Mouse (Mus musculus): ENCODE measurements around the gene Schip1. TPM values are rescaled to one million over a fixed set of nuclear protein-coding genes. Genes with fewer than 3 reads are reported as not detected.
A peak's percentile ranks its signal among the peaks of the same experiment; 100 is the strongest.

Schip1 gene
- polyA plus RNA-seq, 1 experiment from 2014 or later = 114 TPM

GRCm38 (mm10) chr3:68575636-68576340 lies 511.2 kb downstream of the Schip1 start:
- Histone ChIP-seq H3K4me1 (peaks cover 57% of the 10 kb centered on the region), H3K9ac (0 out of 2 replicates have a peak overlapping the region, but pooled peaks have one; percentile 18), H3K9me3 (replicated peaks) (no peaks in the 10 kb centered on the region), H3K4me3 (0 out of 2 replicates have a peak overlapping the region, but pooled peaks have one; percentile 3), H3K27me3 (no peaks in the 10 kb centered on the region), H3K4me2 (replicated peaks) (peak overlapping the region; percentile 64), H3K36me3 (no peaks in the 10 kb centered on the region), H3K27ac (peak overlapping the region; percentile 75)
- WGBS = 59% methylated on average over 10 of the region's 10 CpGs
- no peak for ATAC-seq (ENCODE audit: low FRiP score)

- H3K4me1 ChIP-seq = peaks cover 57% of the 10 kb centered on the region
- peak; percentile 20; the same call in 1 of the 2 replicates for ATAC-seq (ENCODE audit: low FRiP score)
- peak overlapping the region; percentile 75 for H3K27ac ChIP-seq
- H3K4me2 ChIP-seq (replicated peaks) = peak overlapping the region; percentile 64
- H3K4me3 ChIP-seq = no peak overlapping the region
- H3K36me3 ChIP-seq = no peaks in the 10 kb centered on the region
- H3K9me3 ChIP-seq (replicated peaks) = no peaks in the 10 kb centered on the region
- H3K9ac ChIP-seq = peak overlapping the region; percentile 23; the same call in 1 of the 2 replicates
- 7% methylated on average over 7 of the region's 7 CpGs for WGBS
- H3K27me3 ChIP-seq = no peaks in the 10 kb centered on the region
These were observed 511.8 kb downstream of the Schip1 start for GRCm38 (mm10) chr3:68576431-68576830.

- ATAC-seq (ENCODE audit: low FRiP score) = no peak
- WGBS = 62% methylated on average over 5 of the region's 5 CpGs
- Histone ChIP-seq H3K27ac (peak overlapping the region; percentile 75), H3K9ac (no peak overlapping the region), H3K4me3 (no peak overlapping the region), H3K9me3 (replicated peaks) (no peaks in the 10 kb centered on the region), H3K4me2 (replicated peaks) (peak overlapping the region; percentile 64), H3K36me3 (no peaks in the 10 kb centered on the region), H3K27me3 (no peaks in the 10 kb centered on the region), H3K4me1 (peaks cover 61% of the 10 kb centered on the region)
These were observed 512.3 kb downstream of the Schip1 start for GRCm38 (mm10) chr3:68576948-68577347.

GRCm38 (mm10) chr3:68581591-68581990 lies 517.0 kb downstream of the Schip1 start:
- no peaks in the 10 kb centered on the region for H3K9me3 ChIP-seq (replicated peaks)
- no peaks in the 10 kb centered on the region for H3K27me3 ChIP-seq
- H3K9ac ChIP-seq = no peak overlapping the region
- no peak overlapping the region for H3K4me3 ChIP-seq
- WGBS = 71% methylated on average over 13 of the region's 13 CpGs
- H3K4me2 ChIP-seq (replicated peaks) = no peak overlapping the region
- H3K36me3 ChIP-seq = no peaks in the 10 kb centered on the region
- ATAC-seq (ENCODE audit: low FRiP score) = no peak
- peaks cover 57% of the 10 kb centered on the region for H3K4me1 ChIP-seq
- peak overlapping the region; percentile 17; the same call in 1 of the 2 replicates for H3K27ac ChIP-seq

- no peak overlapping the region for H3K9ac ChIP-seq
- H3K27ac ChIP-seq = peak overlapping the region; percentile 84
- no peaks in the 10 kb centered on the region for H3K36me3 ChIP-seq
- no peaks in the 10 kb centered on the region for H3K27me3 ChIP-seq
- no peak overlapping the region for H3K4me3 ChIP-seq
- H3K4me1 ChIP-seq = peaks cover 57% of the 10 kb centered on the region
- no peak; the same call in 1 of the 2 replicates for ATAC-seq (ENCODE audit: low FRiP score)
- H3K9me3 ChIP-seq (replicated peaks) = no peaks in the 10 kb centered on the region
- 74% methylated on average over 12 of the region's 12 CpGs for WGBS
- H3K4me2 ChIP-seq (replicated peaks) = peak overlapping the region; percentile 29; the same call in 1 of the 2 replicates
These were observed 517.6 kb downstream of the Schip1 start for GRCm38 (mm10) chr3:68582103-68582740.

GRCm38 (mm10) chr3:68583031-68583693 lies 518.6 kb downstream of the Schip1 start:
- no peaks in the 10 kb centered on the region for H3K36me3 ChIP-seq
- peak overlapping the region; percentile 29 for H3K4me2 ChIP-seq (replicated peaks)
- no peak overlapping the region; the same call in 1 of the 2 replicates for H3K9ac ChIP-seq
- H3K27me3 ChIP-seq = no peaks in the 10 kb centered on the region
- no peak overlapping the region for H3K4me3 ChIP-seq
- no peaks in the 10 kb centered on the region for H3K9me3 ChIP-seq (replicated peaks)
- H3K27ac ChIP-seq = peak overlapping the region; percentile 84
- 7% methylated on average over 14 of the region's 14 CpGs for WGBS
- H3K4me1 ChIP-seq = peaks cover 66% of the 10 kb centered on the region
- ATAC-seq (ENCODE audit: low FRiP score) = no peak

GRCm38 (mm10) chr3:68583771-68584511 lies 519.3 kb downstream of the Schip1 start:
- peak overlapping the region; percentile 29 for H3K4me2 ChIP-seq (replicated peaks)
- 34% methylated on average over 14 of the region's 14 CpGs for WGBS
- no peak overlapping the region for H3K4me3 ChIP-seq
- H3K36me3 ChIP-seq = no peaks in the 10 kb centered on the region
- H3K27me3 ChIP-seq = no peaks in the 10 kb centered on the region
- peak; percentile 44 for ATAC-seq (ENCODE audit: low FRiP score)
- no peaks in the 10 kb centered on the region for H3K9me3 ChIP-seq (replicated peaks)
- H3K4me1 ChIP-seq = peaks cover 61% of the 10 kb centered on the region
- H3K9ac ChIP-seq = no peak overlapping the region; the same call in 1 of the 2 replicates
- peak overlapping the region; percentile 84 for H3K27ac ChIP-seq

GRCm38 (mm10) chr3:68585213-68585612 lies 520.6 kb downstream of the Schip1 start:
- ATAC-seq (ENCODE audit: low FRiP score) = no peak
- H3K4me3 ChIP-seq = no peak overlapping the region
- H3K36me3 ChIP-seq = no peaks in the 10 kb centered on the region
- WGBS = 65% methylated on average over 4 of the region's 4 CpGs
- no peaks in the 10 kb centered on the region for H3K9me3 ChIP-seq (replicated peaks)
- peaks cover 65% of the 10 kb centered on the region for H3K4me1 ChIP-seq
- no peak overlapping the region; the same call in 1 of the 2 replicates for H3K4me2 ChIP-seq (replicated peaks)
- H3K27ac ChIP-seq = peak overlapping the region; percentile 55; the same call in 1 of the 2 replicates
- no peaks in the 10 kb centered on the region for H3K27me3 ChIP-seq
- no peak overlapping the region for H3K9ac ChIP-seq

- H3K9me3 ChIP-seq (replicated peaks) = no peaks in the 10 kb centered on the region
- H3K27ac ChIP-seq = peak overlapping the region; percentile 88
- no peaks in the 10 kb centered on the region for H3K27me3 ChIP-seq
- ATAC-seq (ENCODE audit: low FRiP score) = no peak
- no peak overlapping the region for H3K4me3 ChIP-seq
- peaks cover 68% of the 10 kb centered on the region for H3K4me1 ChIP-seq
- H3K9ac ChIP-seq = no peak overlapping the region
- WGBS = 35% methylated on average over 9 of the region's 9 CpGs
- no peaks in the 10 kb centered on the region for H3K36me3 ChIP-seq
- peak overlapping the region; percentile 13; the same call in 1 of the 2 replicates for H3K4me2 ChIP-seq (replicated peaks)
These were observed 522.1 kb downstream of the Schip1 start for GRCm38 (mm10) chr3:68586646-68587064.

- peak overlapping the region; percentile 88 for H3K27ac ChIP-seq
- no peaks in the 10 kb centered on the region for H3K27me3 ChIP-seq
- H3K4me2 ChIP-seq (replicated peaks) = no peak overlapping the region
- H3K36me3 ChIP-seq = no peaks in the 10 kb centered on the region
- no peaks in the 10 kb centered on the region for H3K9me3 ChIP-seq (replicated peaks)
- peak; percentile 72 for ATAC-seq (ENCODE audit: low FRiP score)
- H3K4me3 ChIP-seq = no peak overlapping the region
- 35% methylated on average over 10 of the region's 10 CpGs for WGBS
- no peak overlapping the region for H3K9ac ChIP-seq
- H3K4me1 ChIP-seq = peaks cover 67% of the 10 kb centered on the region
These were observed 523.1 kb downstream of the Schip1 start for GRCm38 (mm10) chr3:68587567-68588245.

- H3K36me3 ChIP-seq = no peaks in the 10 kb centered on the region
- no peak for ATAC-seq (ENCODE audit: low FRiP score)
- no peaks in the 10 kb centered on the region for H3K9me3 ChIP-seq (replicated peaks)
- H3K27ac ChIP-seq = no peak overlapping the region; the same call in 1 of the 2 replicates
- H3K4me3 ChIP-seq = no peak overlapping the region
- no peak overlapping the region for H3K9ac ChIP-seq
- H3K4me2 ChIP-seq (replicated peaks) = no peak overlapping the region
- 81% methylated on average over 9 of the region's 9 CpGs for WGBS
- peaks cover 58% of the 10 kb centered on the region for H3K4me1 ChIP-seq
- no peaks in the 10 kb centered on the region for H3K27me3 ChIP-seq
These were observed 524.7 kb downstream of the Schip1 start for GRCm38 (mm10) chr3:68589220-68589840.
